Mouse (Mus musculus) CH12.LX (cell line): Measurements from ENCODE around the gene Kcnip4. TPM values are rescaled to one million over a fixed set of nuclear protein-coding genes. Genes with fewer than 3 reads are reported as not detected.

Experiments
- DNase-seq: peaks from one replicate; pipeline ENCODE4 v3.0.0-alpha.2; 2013; ENCODE audit errors: extremely low read depth
- H3K27ac ChIP-seq: 2 replicates; pipeline ENCODE4 v1.5.1; 2012; ENCODE audit warnings: low read depth, mild to moderate bottlenecking, control low read depth, moderate library complexity; ENCODE audit not compliant: insufficient read depth
- H3K27me3 ChIP-seq: replicated peaks from 2 replicates; pipeline ENCODE3; 2012; ENCODE audit warnings: inconsistent platforms
- H3K36me3 ChIP-seq, 2 experiments: replicated peaks in 1 of 2; 2 replicates each; pipeline versions ENCODE3 to v1.6.1; 2012; ENCODE audit warnings: inconsistent platforms in 1 of 2, low read length in 1 of 2, mild to moderate bottlenecking in 1 of 2, mixed read lengths in 1 of 2, moderate library complexity in 1 of 2; ENCODE audit not compliant: control insufficient read depth in 1 of 2, insufficient read depth in 1 of 2
- H3K4me1 ChIP-seq, 2 experiments: 2 replicates each; pipeline ENCODE4 v1.6.1; 2012; ENCODE audit warnings: inconsistent platforms in 1 of 2, moderate library complexity in 1 of 2; ENCODE audit not compliant: insufficient read depth in 2 of 2, control insufficient read depth in 1 of 2
- H3K4me2 ChIP-seq: 2 replicates; pipeline ENCODE4 v1.6.1; 2012; ENCODE audit warnings: low read depth, mild to moderate bottlenecking, control low read depth; ENCODE audit not compliant: poor library complexity, insufficient read depth, severe bottlenecking
- H3K4me3 ChIP-seq, 3 experiments: fragments of 150-350 bp in 1 of 3; sonication (generic) in 1 of 3; replicated peaks in 1 of 3; 2 replicates each; pipeline versions ENCODE3 to v1.5.1; 2011 to 2012; ENCODE audit warnings: low read depth in 2 of 3, low read length in 2 of 3, mild to moderate bottlenecking in 2 of 3, moderate library complexity in 2 of 3, control low read depth in 1 of 3, improper control_type of control experiment in 1 of 3, inconsistent platforms in 1 of 3, mixed read lengths in 1 of 3; ENCODE audit not compliant: poor library complexity in 1 of 3
- H3K79me2 ChIP-seq: replicated peaks from 2 replicates; pipeline ENCODE4 v1.6.1; 2012; ENCODE audit warnings: mild to moderate bottlenecking, moderate library complexity; ENCODE audit not compliant: control insufficient read depth, poor library complexity, insufficient read depth, severe bottlenecking; ENCODE audit errors: extremely low read depth
- H3K9ac ChIP-seq: 2 replicates; pipeline ENCODE4 v1.6.1; 2012; ENCODE audit warnings: low read depth, mild to moderate bottlenecking, control low read depth, moderate library complexity; ENCODE audit not compliant: insufficient read depth
- H3K9me3 ChIP-seq: replicated peaks from 2 replicates; pipeline ENCODE3; 2012; ENCODE audit warnings: low read length, inconsistent platforms, mixed read lengths
- BHLHE40 ChIP-seq: IDR thresholded peaks from 2 replicates; pipeline ENCODE4 v1.6.1; 2011; ENCODE audit warnings: mild to moderate bottlenecking, low read depth, low read length, improper control_type of control experiment
- CTCF ChIP-seq, 2 experiments: IDR thresholded peaks in 1 of 2; conservative IDR thresholded peaks in 1 of 2; 2 replicates each; pipeline ENCODE4 v1.5.1; 2011 to 2012; ENCODE audit warnings: low read depth in 2 of 2, low read length in 2 of 2, improper control_type of control experiment in 1 of 2, inconsistent platforms in 1 of 2, mild to moderate bottlenecking in 1 of 2, moderate library complexity in 1 of 2
- E2F4 ChIP-seq: IDR thresholded peaks from 2 replicates; pipeline ENCODE4 v1.6.1; 2011; ENCODE audit warnings: low read depth, low read length, improper control_type of control experiment; ENCODE audit not compliant: insufficient replicate concordance
- ELF1 ChIP-seq: IDR thresholded peaks from 2 replicates; pipeline ENCODE4 v1.6.1; 2014; ENCODE audit warnings: low read depth, mild to moderate bottlenecking, inconsistent platforms, low read length, improper control_type of control experiment
- EP300 ChIP-seq: IDR thresholded peaks from 2 replicates; pipeline ENCODE4 v1.6.1; 2011; ENCODE audit warnings: low read length, improper control_type of control experiment
- GABPA ChIP-seq: IDR thresholded peaks from 2 replicates; pipeline ENCODE4 v1.6.1; 2012; ENCODE audit warnings: low read depth, low read length, improper control_type of control experiment, inconsistent platforms; ENCODE audit not compliant: insufficient replicate concordance
- IRF4 ChIP-seq: IDR thresholded peaks from 2 replicates; pipeline ENCODE4 v1.6.1; 2014; ENCODE audit warnings: low read depth, mild to moderate bottlenecking, inconsistent platforms, low read length, improper control_type of control experiment
- JUN ChIP-seq: IDR thresholded peaks from 2 replicates; pipeline ENCODE4 v1.6.1; 2011; ENCODE audit warnings: low read depth, mild to moderate bottlenecking, low read length, improper control_type of control experiment, moderate library complexity; ENCODE audit not compliant: insufficient read depth
- JUND ChIP-seq: conservative IDR thresholded peaks from 2 replicates; pipeline ENCODE4 v1.6.1; 2011; ENCODE audit warnings: low read depth, low read length, improper control_type of control experiment
- KAT2A ChIP-seq: IDR thresholded peaks from 2 replicates; pipeline ENCODE4 v1.6.1; 2012; ENCODE audit warnings: low read length, improper control_type of control experiment, inconsistent platforms; ENCODE audit not compliant: insufficient replicate concordance
- MAFK ChIP-seq: IDR thresholded peaks from 2 replicates; pipeline ENCODE4 v1.6.1; 2011; ENCODE audit warnings: low read length, improper control_type of control experiment; ENCODE audit not compliant: insufficient replicate concordance
- MAX ChIP-seq: IDR thresholded peaks from 2 replicates; pipeline ENCODE4 v1.6.1; 2011; ENCODE audit warnings: low read length, improper control_type of control experiment
- MAZ ChIP-seq: IDR thresholded peaks from 2 replicates; pipeline ENCODE4 v1.6.1; 2012; ENCODE audit warnings: low read depth, mild to moderate bottlenecking, inconsistent platforms, low read length, improper control_type of control experiment, moderate library complexity
- MXI1 ChIP-seq: IDR thresholded peaks from 2 replicates; pipeline ENCODE4 v1.6.1; 2011; ENCODE audit warnings: mild to moderate bottlenecking, low read depth, low read length, improper control_type of control experiment
- MYC ChIP-seq: IDR thresholded peaks from 2 replicates; pipeline ENCODE4 v1.6.1; 2011; ENCODE audit warnings: low read depth, mild to moderate bottlenecking, improper control_type of control experiment, low read length
- POLR2A ChIP-seq: IDR thresholded peaks from 2 replicates; pipeline ENCODE4 v1.6.1; 2011; ENCODE audit warnings: low read depth, mild to moderate bottlenecking, improper control_type of control experiment, low read length
- RCOR1 ChIP-seq: conservative IDR thresholded peaks from 2 replicates; pipeline ENCODE4 v1.6.1; 2012; ENCODE audit warnings: low read depth, mild to moderate bottlenecking, inconsistent platforms, low read length, improper control_type of control experiment
- SMC3 ChIP-seq: IDR thresholded peaks from 2 replicates; pipeline ENCODE4 v1.6.1; 2011; ENCODE audit warnings: low read depth, low read length, improper control_type of control experiment
- TCF12 ChIP-seq: IDR thresholded peaks from 2 replicates; pipeline ENCODE4 v1.6.1; 2014; ENCODE audit warnings: low read depth, mild to moderate bottlenecking, inconsistent platforms, low read length, improper control_type of control experiment
- UBTF ChIP-seq: IDR thresholded peaks from 2 replicates; pipeline ENCODE4 v1.6.1; 2012; ENCODE audit warnings: low read depth, mild to moderate bottlenecking, inconsistent platforms, low read length, improper control_type of control experiment, moderate library complexity
- USF1 ChIP-seq: IDR thresholded peaks from 2 replicates; pipeline ENCODE4 v1.6.1; 2014; ENCODE audit warnings: low read depth, mild to moderate bottlenecking, inconsistent platforms, low read length, improper control_type of control experiment
- USF2 ChIP-seq: conservative IDR thresholded peaks from 2 replicates; pipeline ENCODE4 v1.6.1; 2011; ENCODE audit warnings: low read depth, low read length, improper control_type of control experiment
- ZC3H11A ChIP-seq: IDR thresholded peaks from 2 replicates; pipeline ENCODE4 v1.6.1; 2012; ENCODE audit warnings: low read depth, mild to moderate bottlenecking, inconsistent platforms, low read length, improper control_type of control experiment
- ZMIZ1 ChIP-seq: IDR thresholded peaks from 2 replicates; pipeline ENCODE4 v1.6.1; 2012; ENCODE audit warnings: low read depth, mild to moderate bottlenecking, inconsistent platforms, low read length, improper control_type of control experiment
- dilution Hi-C: fragments of 300-500 bp; cut with MboI; formaldehyde crosslinking; loops from 2 replicates; pipeline ENCODE4 v1.14.3; 2020; ENCODE audit warnings: low sequenced_read_pairs; ENCODE audit not compliant: extremely low pct_unique_long_range_greater_than_20kb, extremely low pct_ligation_motif_present
- in situ Hi-C: fragments of 300-500 bp; cut with MboI; formaldehyde crosslinking; loops from 3 replicates; pipeline ENCODE4 v1.14.3; 2019; ENCODE audit warnings: low sequenced_read_pairs, low pct_ligation_motif_present, low pct_unique_long_range_greater_than_20kb, mixed read lengths
- polyA plus RNA-seq: library from polyadenylated mRNA; unstranded; fragments of >175 nt; gene quantifications from 2 replicates; pipeline ENCODE4 v1.2.1, GENCODE M21; 2012; ENCODE audit warnings: low read depth; ENCODE audit not compliant: insufficient read length
- total RNA-seq, 2 experiments: library from RNA; depleted of rRNA; stranded (reverse); fragments of 300-350 nt in 1 of 2; fragments of >200 nt in 1 of 2; gene quantifications; 2 replicates each; pipeline ENCODE4 v1.2.3; 2012 to 2014

Gene Kcnip4
- total and polyA plus RNA-seq, 3 experiments: 0.80 TPM; not detected in 2

GRCm38 (mm10) chr5:49305321-49305720, 219.4 kb downstream of the Kcnip4 start:
- Histone ChIP-seq H3K79me2 (no peaks in the 10 kb centered on the region), H3K4me3 (no peak overlapping the region), H3K27me3 (no peaks in the 10 kb centered on the region), H3K9ac (no peak overlapping the region), H3K36me3 (no peaks in the 10 kb centered on the region), H3K4me1 (no peaks in the 10 kb centered on the region), H3K27ac (no peak overlapping the region), H3K9me3 (peaks cover 15% of the 10 kb centered on the region), H3K4me2 (no peak overlapping the region)
- in situ Hi-C loops (no loop called here), dilution Hi-C loops (no loop called here)
- no peak for DNase-seq
- no peak for TF ChIP-seq JUND
- TF ChIP-seq SMC3: no peak
- TF ChIP-seq ZC3H11A: no peak
- no peak for TF ChIP-seq IRF4
- no peak for TF ChIP-seq UBTF
- no peak for TF ChIP-seq EP300
- no peak for TF ChIP-seq ZMIZ1
- TF ChIP-seq JUN: no peak
- TF ChIP-seq MXI1: no peak
- no peak for TF ChIP-seq CTCF (conservative IDR thresholded peaks at IDR 0.05 in 1 of 2, IDR thresholded peaks at IDR 0.05 in 1 of 2; ENCODE audit: low read depth in 2 of 2, low read length in 2 of 2)
- no peak for TF ChIP-seq GABPA
- no peak for TF ChIP-seq TCF12
- no peak for TF ChIP-seq RCOR1
- no peak for TF ChIP-seq POLR2A
- no peak for TF ChIP-seq MAZ

DNA sequence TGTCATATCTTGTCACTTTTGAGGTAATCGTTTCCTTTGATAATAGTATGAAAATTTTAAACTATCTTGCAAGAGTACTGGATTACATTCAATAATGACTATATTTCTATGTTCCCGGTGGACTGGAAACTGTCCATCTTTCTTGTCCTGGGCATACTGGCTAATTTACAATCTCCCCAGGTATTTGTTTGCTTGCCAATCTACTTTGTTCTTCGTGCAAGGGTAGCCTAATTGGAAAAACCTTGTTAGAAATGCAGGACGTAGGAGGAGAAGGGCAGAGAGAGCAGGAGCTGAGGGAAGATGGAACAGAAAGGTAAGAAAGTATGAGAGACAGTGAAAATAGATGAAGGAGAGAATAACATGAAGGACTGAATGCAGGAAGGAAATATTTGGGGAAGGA, 226.1 kb downstream of the Kcnip4 start:
- DNase-seq: no peak
- H3K27ac ChIP-seq: no peak overlapping the region
- peaks cover 20% of the 10 kb centered on the region for H3K9me3 ChIP-seq
- H3K27me3 ChIP-seq: no peaks in the 10 kb centered on the region
- H3K4me3 ChIP-seq: no peak overlapping the region
- in situ Hi-C loops: no loop called here
- no peaks in the 10 kb centered on the region for H3K4me1 ChIP-seq
- no peak for TF ChIP-seq ZC3H11A
- TF ChIP-seq MYC: no peak
- no peak for TF ChIP-seq USF1
- TF ChIP-seq UBTF: no peak
- TF ChIP-seq KAT2A: no peak
- TF ChIP-seq MAFK: no peak
- TF ChIP-seq USF2: no peak
- TF ChIP-seq RCOR1: no peak
- TF ChIP-seq POLR2A: no peak
- no peak for TF ChIP-seq BHLHE40
- no peak for TF ChIP-seq E2F4
- TF ChIP-seq EP300: no peak
- no peak for TF ChIP-seq MAX
- no peak for TF ChIP-seq CTCF (conservative IDR thresholded peaks at IDR 0.05 in 1 of 2, IDR thresholded peaks at IDR 0.05 in 1 of 2; ENCODE audit: low read depth in 2 of 2, low read length in 2 of 2)
- TF ChIP-seq ELF1: no peak
- no peak for TF ChIP-seq TCF12
- H3K4me2 ChIP-seq: no peak overlapping the region
- no peak overlapping the region for H3K9ac ChIP-seq
- no peaks in the 10 kb centered on the region for H3K36me3 ChIP-seq
- dilution Hi-C loops: no loop called here
- no peaks in the 10 kb centered on the region for H3K79me2 ChIP-seq
